Mouse (Mus musculus): ENCODE results near the gene Tdrd1. TPM values are rescaled to one million over a fixed set of nuclear protein-coding genes. Genes with fewer than 3 reads are reported as not detected.

Gene Tdrd1
- total and polyA plus RNA-seq, 3 experiments, result not detected

DNA sequence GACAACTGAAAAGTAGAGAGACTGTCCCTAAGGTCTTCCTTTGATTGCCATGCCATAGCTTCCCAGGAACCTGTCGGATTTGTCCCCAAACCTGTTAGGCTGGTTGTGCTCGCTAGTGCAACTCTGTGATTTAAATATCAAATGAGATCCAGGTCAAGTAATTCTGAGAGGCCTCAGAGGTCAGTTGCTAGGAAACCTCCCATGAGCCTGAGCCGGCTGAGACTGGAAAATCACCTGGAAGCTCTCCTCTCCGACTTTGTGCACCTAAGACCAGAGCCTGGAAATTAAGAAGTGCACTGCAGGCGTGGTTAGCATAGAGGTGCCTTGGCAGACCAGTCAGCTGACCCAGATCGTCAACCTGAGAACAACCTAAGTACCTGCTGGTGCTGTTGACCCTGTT lies 89.1 kb downstream of the Tdrd1 start:
- H3K4me1 ChIP-seq (ENCODE audit: control insufficient read depth in 1 of 2, insufficient read depth in 2 of 2, low read length in 2 of 2), result no peaks in the 10 kb centered on the region
- TF ChIP-seq E2F4 (IDR thresholded peaks at IDR 0.05; ENCODE audit: borderline replicate concordance, low read depth, low read length) (no peak), HCFC1 (IDR thresholded peaks at IDR 0.05; ENCODE audit: low read depth, low read length) (no peak), RCOR1 (IDR thresholded peaks at IDR 0.05; ENCODE audit: low read depth, low read length) (no peak), BHLHE40 (IDR thresholded peaks at IDR 0.05; ENCODE audit: borderline replicate concordance, low read depth, low read length) (no peak), MEF2A (IDR thresholded peaks at IDR 0.05; ENCODE audit: extremely low read depth, insufficient replicate concordance, low read depth, low read length, poor library complexity, severe bottlenecking) (no peak), SMC3 (IDR thresholded peaks at IDR 0.05; ENCODE audit: low read depth, low read length) (no peak), ZKSCAN1 (IDR thresholded peaks at IDR 0.05; ENCODE audit: low read depth, low read length) (no peak), CHD2 (IDR thresholded peaks at IDR 0.05; ENCODE audit: low read length) (no peak), POLR2AphosphoS2 (IDR thresholded peaks at IDR 0.05; ENCODE audit: low read length) (no peak), MYC (IDR thresholded peaks at IDR 0.05; ENCODE audit: low read depth, low read length) (no peak), MYB (IDR thresholded peaks at IDR 0.05; ENCODE audit: low read depth, low read length) (no peak), NRF1 (IDR thresholded peaks at IDR 0.05; ENCODE audit: insufficient read depth, low read depth, low read length, poor library complexity, severe bottlenecking) (no peak), SIN3A (IDR thresholded peaks at IDR 0.05; ENCODE audit: low read length) (no peak), EP300 (IDR thresholded peaks at IDR 0.05; ENCODE audit: low read depth in 1 of 2, low read length in 2 of 2) (no peak), KAT2A (conservative IDR thresholded peaks at IDR 0.05; ENCODE audit: low read depth, low read length) (no peak), GATA1 (IDR thresholded peaks at IDR 0.05; ENCODE audit: low read depth, low read length) (no peak), MAZ (IDR thresholded peaks at IDR 0.05; ENCODE audit: low read depth, low read length) (no peak), MAX (IDR thresholded peaks at IDR 0.05; ENCODE audit: low read length) (no peak), JUND (IDR thresholded peaks at IDR 0.05; ENCODE audit: low read depth, low read length) (no peak)
- H3K9me3 ChIP-seq (replicated peaks; ENCODE audit: insufficient read depth, low read length), result no peaks in the 10 kb centered on the region
- no peaks in the 10 kb centered on the region for H3K27me3 ChIP-seq (ENCODE audit: control insufficient read depth in 1 of 2, insufficient read depth in 2 of 2, low read length in 2 of 2)
- H3K4me3 ChIP-seq (ENCODE audit: control insufficient read depth in 1 of 2, insufficient read depth in 1 of 2, low read depth in 2 of 2, low read length in 2 of 2), result no peak overlapping the region
- no peak overlapping the region for H3K27ac ChIP-seq (ENCODE audit: control insufficient read depth, low read depth, low read length)
- no peak overlapping the region for H3K9ac ChIP-seq (ENCODE audit: control insufficient read depth, low read depth, low read length, poor library complexity, severe bottlenecking)
- no peak for DNase-seq (ENCODE audit: low read depth, low spot score)
- no peaks in the 10 kb centered on the region for H3K36me3 ChIP-seq (ENCODE audit: control insufficient read depth in 1 of 2, insufficient read depth in 2 of 2, low read length in 2 of 2)
- H3K79me2 ChIP-seq (ENCODE audit: control insufficient read depth, insufficient read depth, low read length, poor library complexity), result no peaks in the 10 kb centered on the region

Other genes with a start within 250 kb of the Tdrd1 start
- gene Adrb1, start 104.0 kb upstream of the Tdrd1 start, total RNA-seq (2012; rRNA removed), result not detected in 2 replicates
- not detected for gene Adrb1, start 104.0 kb upstream of the Tdrd1 start, polyA plus RNA-seq (2012; ENCODE audit: insufficient read depth in 1 of 2, insufficient read length in 2 of 2, low read depth in 1 of 2, low replicate concordance in 2 of 2, missing spikeins in 1 of 2)
- 7.9 and 21.8 TPM in 2 replicates for gene Ccdc186, start 4.0 kb upstream of the Tdrd1 start, total RNA-seq (2012; rRNA removed)
- gene Ccdc186, start 4.0 kb upstream of the Tdrd1 start, polyA plus RNA-seq (2012; ENCODE audit: insufficient read depth in 1 of 2, insufficient read length in 2 of 2, low read depth in 1 of 2, low replicate concordance in 2 of 2, missing spikeins in 1 of 2), result 10 to 100 TPM; 21.9 to 72.2 TPM
- 0.03 TPM in 1 of 2 replicates, not detected in the other for gene Vwa2, start 48.0 kb downstream of the Tdrd1 start, total RNA-seq (2012; rRNA removed)
- not detected for gene Vwa2, start 48.0 kb downstream of the Tdrd1 start, polyA plus RNA-seq (2012; ENCODE audit: insufficient read depth in 1 of 2, insufficient read length in 2 of 2, low read depth in 1 of 2, low replicate concordance in 2 of 2, missing spikeins in 1 of 2)
- gene Afap1l2, start 182.0 kb downstream of the Tdrd1 start, total RNA-seq (2012; rRNA removed), result not detected in 2 replicates
- gene Afap1l2, start 182.0 kb downstream of the Tdrd1 start, polyA plus RNA-seq (2012; ENCODE audit: insufficient read depth in 1 of 2, insufficient read length in 2 of 2, low read depth in 1 of 2, low replicate concordance in 2 of 2, missing spikeins in 1 of 2), result not detected

Measured in MEL (cell line).